ENCODE assay signal across 18 mouse cellular contexts in the genomic region with DNA sequence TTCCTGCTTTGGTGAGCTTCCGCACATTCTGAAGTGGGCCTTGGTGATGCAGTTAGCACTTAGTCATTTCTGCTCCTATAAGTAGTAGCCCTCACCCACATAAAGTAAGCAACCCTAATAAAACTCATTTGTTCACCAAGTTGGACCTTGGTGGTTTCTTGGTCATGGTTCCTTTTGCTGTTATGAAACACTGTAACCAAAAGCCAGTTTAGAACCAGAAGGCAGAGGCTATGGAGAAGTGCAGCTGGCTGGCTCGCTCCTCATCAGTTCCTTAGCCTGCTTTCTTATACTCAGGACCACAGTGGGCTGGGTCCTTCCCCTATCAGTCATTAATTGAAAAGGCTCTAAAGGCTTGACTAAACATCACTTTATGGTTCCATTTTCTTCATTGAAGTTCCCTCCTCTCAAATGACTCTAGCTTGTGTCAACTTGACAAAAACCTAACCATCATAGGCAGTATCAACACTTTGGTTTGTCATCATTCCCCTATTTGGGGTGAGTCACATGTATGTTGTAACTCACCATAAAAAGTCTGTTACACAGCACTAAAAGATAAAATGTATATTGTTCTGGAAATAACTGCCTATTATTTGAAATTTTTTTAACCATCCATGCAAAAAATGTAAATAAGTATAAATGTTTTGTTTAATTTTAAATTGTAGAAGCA.
"Had no signal": no experiment of that assay in that cellular context is flagged by ENCODE, and none has a peak within 500 bp of the region (broad histone marks: within the 10 kb centered on the region; RNA-seq: fewer than 3 reads in every experiment).

No protein-coding gene starts in this region.

- H3K4me1 ChIP-seq: liver, embryonic 13.5 days; midbrain, embryonic 12.5 days; midbrain, embryonic 15.5 days; neural tube, embryonic 12.5 days; neural tube, embryonic 15.5 days; stomach, embryonic 15.5 days had no signal

- H3K4me2 ChIP-seq: liver, embryonic 13.5 days; midbrain, embryonic 12.5 days; midbrain, embryonic 15.5 days; neural tube, embryonic 12.5 days; neural tube, embryonic 15.5 days; stomach, embryonic 15.5 days had no signal

- H3K27ac ChIP-seq: liver, embryonic 13.5 days; midbrain, embryonic 12.5 days; midbrain, embryonic 15.5 days; neural tube, embryonic 12.5 days; neural tube, embryonic 15.5 days; stomach, embryonic 15.5 days had no signal

- DNase-seq: kidney, adult 9 months; kidney, postnatal 14 days; kidney, postnatal 4 days; layer of hippocampus, adult 9-11 months; liver, embryonic 13.5 days; lung, adult 2 months; lung, postnatal 14 days; lung, postnatal 4 days; right cerebral cortex, adult 18-20 months; right cerebral cortex, postnatal 14 days; spleen, adult 18-20 months; thymus, postnatal 25 days had no signal

- H3K4me3 ChIP-seq: liver, embryonic 13.5 days; midbrain, embryonic 12.5 days; midbrain, embryonic 15.5 days; neural tube, embryonic 12.5 days; neural tube, embryonic 15.5 days; stomach, embryonic 15.5 days had no signal

- H3K36me3 ChIP-seq: liver, embryonic 13.5 days; midbrain, embryonic 12.5 days; midbrain, embryonic 15.5 days; neural tube, embryonic 12.5 days; neural tube, embryonic 15.5 days; stomach, embryonic 15.5 days had no signal

- H3K9ac ChIP-seq: liver, embryonic 13.5 days; midbrain, embryonic 12.5 days; midbrain, embryonic 15.5 days; neural tube, embryonic 12.5 days; neural tube, embryonic 15.5 days; stomach, embryonic 15.5 days had no signal

- ATAC-seq: intestine, postnatal 0 days; midbrain, embryonic 15.5 days had no signal

- H3K27me3 ChIP-seq: liver, embryonic 13.5 days; midbrain, embryonic 12.5 days; midbrain, embryonic 15.5 days; neural tube, embryonic 12.5 days; neural tube, embryonic 15.5 days; stomach, embryonic 15.5 days had no signal

- H3K9me3 ChIP-seq: liver, embryonic 13.5 days; midbrain, embryonic 12.5 days; midbrain, embryonic 15.5 days; neural tube, embryonic 12.5 days; neural tube, embryonic 15.5 days; stomach, embryonic 15.5 days had no signal
